Mouse (Mus musculus): ENCODE results near the gene Rufy4. TPM values are rescaled to one million over a fixed set of nuclear protein-coding genes. Genes with fewer than 3 reads are reported as not detected.

The Rufy4 gene
- 0.17 and 0.40 TPM in 2 replicates for polyA plus RNA-seq (2015; fragmentation: Nextera tagmentation; extraction: Ambion mirVana)

GRCm38 (mm10) chr1:74124991-74125552 is at the start of gene Rufy4:
Gene Rufy4 (plus strand): TSS chr1:74125541.
- peak within 1 kb of the TSS; percentile 55 for H3K9ac ChIP-seq
- peak within 1 kb of the TSS; percentile 54 for H3K4me3 ChIP-seq (replicated peaks)
- H3K9me3 ChIP-seq (replicated peaks), result no peaks in the 10 kb centered on the region
- peaks cover 41% of the 10 kb centered on the region for H3K27me3 ChIP-seq
- no peaks in the 10 kb centered on the region for H3K36me3 ChIP-seq
- peak within 1 kb of the TSS; percentile 97 for H3K4me2 ChIP-seq
- peaks cover 33% of the 10 kb centered on the region for H3K4me1 ChIP-seq
- WGBS, result under 1% methylated on average over 12 of the region's 12 CpGs
- H3K27ac ChIP-seq, result no peak within 1 kb of the TSS
- ATAC-seq (replicated peaks; ENCODE audit: low FRiP score), result peak; percentile 31

DNA sequence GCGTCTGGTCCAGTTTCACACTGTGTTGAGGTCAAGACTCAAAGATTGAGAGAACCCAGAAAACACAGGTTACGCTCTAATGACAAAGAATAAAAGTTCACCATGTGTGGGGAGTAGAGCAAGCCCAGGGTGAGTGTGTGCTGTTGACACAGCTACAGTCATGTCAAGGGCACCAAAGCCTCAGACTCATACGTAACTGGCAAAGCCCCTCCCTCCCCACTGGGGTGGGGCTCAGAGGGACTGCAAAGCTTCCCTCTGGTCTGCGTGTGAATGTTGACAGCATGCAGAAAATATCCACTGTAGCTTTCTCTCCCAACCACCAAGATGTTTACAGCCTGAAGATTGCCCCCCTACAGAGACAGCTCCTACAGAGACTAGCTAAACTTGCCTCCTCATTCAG is 49.1 kb upstream of the Rufy4 start:
- Histone ChIP-seq H3K27me3 (no peaks in the 10 kb centered on the region), H3K4me1 (peaks cover 10% of the 10 kb centered on the region), H3K9ac (peak overlapping the region; percentile 21; the same call in 1 of the 2 replicates), H3K27ac (no peak overlapping the region), H3K9me3 (replicated peaks) (no peaks in the 10 kb centered on the region), H3K4me2 (no peak overlapping the region), H3K4me3 (replicated peaks) (no peak overlapping the region), H3K36me3 (no peaks in the 10 kb centered on the region)
- no peak for ATAC-seq (replicated peaks; ENCODE audit: low FRiP score)
- WGBS, result 76% methylated on average over 4 of the region's 4 CpGs

GRCm38 (mm10) chr1:74077353-74077752 is 48.0 kb upstream of the Rufy4 start:
- 2% methylated on average over 2 of the region's 2 CpGs for WGBS

DNA sequence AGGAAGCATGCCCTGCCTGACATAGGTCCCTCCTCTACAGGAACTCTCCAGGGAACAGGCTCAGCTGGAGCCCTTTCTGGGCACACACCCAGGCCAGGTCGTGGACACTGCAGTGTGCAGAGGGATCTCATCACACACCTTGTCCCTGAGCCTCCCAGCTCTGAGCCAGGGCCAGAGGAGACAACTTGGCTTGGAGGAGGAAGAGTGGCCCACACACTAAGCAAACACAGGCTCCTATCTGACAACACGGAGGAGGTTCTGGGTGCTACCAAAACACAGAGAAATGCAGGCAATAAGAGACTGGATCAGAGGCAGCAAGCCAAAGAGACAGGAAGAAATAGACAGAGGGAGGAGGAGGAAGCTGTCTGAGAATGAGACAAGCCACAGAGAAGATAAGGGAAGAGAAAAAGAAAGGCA is 43.8 kb upstream of the Rufy4 start:
- Histone ChIP-seq H3K9me3 (replicated peaks) (no peaks in the 10 kb centered on the region), H3K4me1 (peaks cover 53% of the 10 kb centered on the region), H3K27me3 (no peaks in the 10 kb centered on the region), H3K36me3 (no peaks in the 10 kb centered on the region), H3K4me2 (no peak overlapping the region), H3K4me3 (replicated peaks) (no peak overlapping the region), H3K27ac (peak overlapping the region; percentile 74), H3K9ac (no peak overlapping the region)
- ATAC-seq (replicated peaks; ENCODE audit: low FRiP score), result no peak
- WGBS, result 26% methylated on average over 2 of the region's 2 CpGs

More at GRCm38 (mm10) chr1:74077353-74077752, 48.0 kb upstream of the Rufy4 start:
- no peak overlapping the region for H3K27ac ChIP-seq
- no peak overlapping the region for H3K4me3 ChIP-seq (replicated peaks)
- no peaks in the 10 kb centered on the region for H3K9me3 ChIP-seq (replicated peaks)
- H3K36me3 ChIP-seq, result no peaks in the 10 kb centered on the region
- peaks cover 21% of the 10 kb centered on the region for H3K4me1 ChIP-seq
- H3K4me2 ChIP-seq, result no peak overlapping the region
- no peaks in the 10 kb centered on the region for H3K27me3 ChIP-seq
- no peak for ATAC-seq (replicated peaks; ENCODE audit: low FRiP score)
- H3K9ac ChIP-seq, result no peak overlapping the region

DNA sequence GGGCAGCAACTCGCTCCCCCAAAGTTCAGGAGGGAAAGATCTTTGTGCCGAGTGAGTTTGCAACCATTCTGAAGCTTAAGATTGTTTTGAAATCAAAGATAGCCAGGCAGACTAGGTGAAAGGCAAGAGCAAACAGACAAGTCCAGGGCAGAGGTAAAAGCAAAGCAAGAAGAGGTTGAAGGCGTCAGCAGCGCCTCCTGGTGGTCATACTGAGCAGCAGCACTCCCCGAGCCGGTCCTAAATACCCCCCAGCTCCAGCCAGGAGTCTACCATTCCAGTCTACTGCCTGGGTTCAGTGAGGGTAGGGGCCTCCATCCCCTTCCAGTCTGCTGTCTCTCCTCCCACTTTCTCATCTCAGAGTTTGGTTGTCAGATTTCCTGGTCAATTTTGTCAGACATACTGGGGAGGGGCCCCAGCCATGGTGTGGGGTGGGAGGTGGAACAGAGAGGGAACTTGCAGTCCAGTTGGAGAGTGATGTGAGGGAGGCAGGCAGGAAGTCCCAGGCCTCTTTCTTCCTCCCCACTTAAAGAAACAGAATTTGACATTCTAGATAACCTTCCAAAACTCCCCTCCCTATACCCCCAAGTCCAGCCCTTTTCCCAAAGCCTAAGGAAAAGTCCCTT is 42.4 kb upstream of the Rufy4 start:
- peaks cover 49% of the 10 kb centered on the region for H3K4me1 ChIP-seq
- no peak overlapping the region for H3K4me3 ChIP-seq (replicated peaks)
- no peaks in the 10 kb centered on the region for H3K27me3 ChIP-seq
- no peak overlapping the region for H3K4me2 ChIP-seq
- no peak overlapping the region for H3K9ac ChIP-seq
- ATAC-seq (replicated peaks; ENCODE audit: low FRiP score), result peak; percentile 44
- H3K27ac ChIP-seq, result peak overlapping the region; percentile 74
- WGBS, result 11% methylated on average over 6 of the region's 6 CpGs
- no peaks in the 10 kb centered on the region for H3K9me3 ChIP-seq (replicated peaks)
- H3K36me3 ChIP-seq, result no peaks in the 10 kb centered on the region

DNA sequence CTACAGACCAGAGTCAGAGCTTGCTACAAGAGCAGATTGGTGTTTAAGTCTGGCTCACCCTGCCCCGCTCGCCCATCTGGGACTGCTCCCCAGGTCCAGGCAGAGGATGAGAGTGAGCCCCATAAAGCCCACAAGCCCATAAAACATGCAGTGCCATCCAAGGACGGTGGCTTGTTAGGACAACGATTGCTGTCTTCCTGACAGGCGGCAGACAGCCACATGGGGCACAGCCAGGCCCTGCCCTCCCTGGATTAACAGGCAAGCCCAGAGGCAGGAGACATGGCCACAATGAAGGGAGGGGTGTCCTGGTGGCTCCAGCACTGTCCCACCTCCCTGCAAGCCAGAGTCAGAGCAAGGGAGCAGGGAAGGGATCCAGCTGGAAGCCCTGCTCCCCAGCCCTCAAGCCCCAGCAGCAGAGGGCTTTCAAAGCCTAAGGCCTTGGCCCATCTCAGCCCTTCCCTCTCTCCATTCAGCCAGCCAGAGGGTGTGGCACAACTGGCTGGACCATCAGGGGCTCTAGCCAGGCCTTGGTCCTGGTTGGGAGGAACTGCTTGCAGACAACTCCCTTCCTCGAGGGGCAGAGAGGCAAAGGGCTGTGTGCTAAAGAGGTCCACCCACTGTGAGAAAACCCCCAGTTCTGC is 41.2 kb upstream of the Rufy4 start:
- peak overlapping the region; percentile 74 for H3K27ac ChIP-seq
- H3K4me3 ChIP-seq (replicated peaks), result no peak overlapping the region
- H3K9ac ChIP-seq, result no peak overlapping the region
- WGBS, result 51% methylated on average over 6 of the region's 6 CpGs
- no peaks in the 10 kb centered on the region for H3K9me3 ChIP-seq (replicated peaks)
- peaks cover 51% of the 10 kb centered on the region for H3K4me1 ChIP-seq
- H3K36me3 ChIP-seq, result no peaks in the 10 kb centered on the region
- no peaks in the 10 kb centered on the region for H3K27me3 ChIP-seq
- no peak overlapping the region for H3K4me2 ChIP-seq
- ATAC-seq (replicated peaks; ENCODE audit: low FRiP score), result 0 out of 2 replicates have a peak, but pooled peaks have one; percentile 10

DNA sequence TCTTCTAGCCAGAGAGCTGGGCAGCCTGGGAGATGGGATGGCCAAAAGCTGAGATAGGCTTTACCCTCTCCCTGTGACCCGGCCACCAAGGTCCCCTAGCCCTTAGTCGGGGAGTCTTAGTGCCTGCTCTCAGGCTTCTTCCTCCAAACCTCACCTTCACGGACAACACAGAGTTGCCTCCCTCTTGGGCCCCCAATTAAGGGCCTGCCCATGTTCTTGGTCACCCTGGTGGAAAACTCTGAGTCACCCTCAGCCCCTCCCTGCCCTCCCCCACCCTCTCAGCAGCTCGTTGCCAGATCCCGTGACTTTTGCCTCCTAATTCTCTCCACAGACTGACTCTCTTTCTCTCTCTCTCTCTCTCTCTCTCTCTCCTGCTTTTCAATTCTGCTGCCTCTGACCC is 40.6 kb upstream of the Rufy4 start:
- no peaks in the 10 kb centered on the region for H3K27me3 ChIP-seq
- 28% methylated on average over 5 of the region's 5 CpGs for WGBS
- no peak overlapping the region for H3K4me2 ChIP-seq
- no peak for ATAC-seq (replicated peaks; ENCODE audit: low FRiP score)
- H3K27ac ChIP-seq, result peak overlapping the region; percentile 74
- H3K36me3 ChIP-seq, result no peaks in the 10 kb centered on the region
- peaks cover 54% of the 10 kb centered on the region for H3K4me1 ChIP-seq
- no peak overlapping the region for H3K9ac ChIP-seq
- no peak overlapping the region for H3K4me3 ChIP-seq (replicated peaks)
- no peaks in the 10 kb centered on the region for H3K9me3 ChIP-seq (replicated peaks)

GRCm38 (mm10) chr1:74085566-74085965 is 39.8 kb upstream of the Rufy4 start:
- Histone ChIP-seq H3K27ac (no peak overlapping the region), H3K27me3 (no peaks in the 10 kb centered on the region), H3K9me3 (replicated peaks) (no peaks in the 10 kb centered on the region), H3K4me3 (replicated peaks) (no peak overlapping the region), H3K36me3 (no peaks in the 10 kb centered on the region), H3K9ac (no peak overlapping the region), H3K4me2 (no peak overlapping the region), H3K4me1 (peaks cover 62% of the 10 kb centered on the region)
- ATAC-seq (replicated peaks; ENCODE audit: low FRiP score), result no peak
- WGBS, result 89% methylated on average over 7 of the region's 7 CpGs

GRCm38 (mm10) chr1:74088569-74088968 is 36.8 kb upstream of the Rufy4 start:
- Histone ChIP-seq H3K4me2 (no peak overlapping the region), H3K27me3 (no peaks in the 10 kb centered on the region), H3K27ac (no peak overlapping the region), H3K4me1 (peaks cover 66% of the 10 kb centered on the region), H3K9ac (no peak overlapping the region), H3K4me3 (replicated peaks) (no peak overlapping the region), H3K36me3 (no peaks in the 10 kb centered on the region), H3K9me3 (replicated peaks) (no peaks in the 10 kb centered on the region)
- no peak for ATAC-seq (replicated peaks; ENCODE audit: low FRiP score)
- 90% methylated on average over 1 of the region's 1 CpGs for WGBS

DNA sequence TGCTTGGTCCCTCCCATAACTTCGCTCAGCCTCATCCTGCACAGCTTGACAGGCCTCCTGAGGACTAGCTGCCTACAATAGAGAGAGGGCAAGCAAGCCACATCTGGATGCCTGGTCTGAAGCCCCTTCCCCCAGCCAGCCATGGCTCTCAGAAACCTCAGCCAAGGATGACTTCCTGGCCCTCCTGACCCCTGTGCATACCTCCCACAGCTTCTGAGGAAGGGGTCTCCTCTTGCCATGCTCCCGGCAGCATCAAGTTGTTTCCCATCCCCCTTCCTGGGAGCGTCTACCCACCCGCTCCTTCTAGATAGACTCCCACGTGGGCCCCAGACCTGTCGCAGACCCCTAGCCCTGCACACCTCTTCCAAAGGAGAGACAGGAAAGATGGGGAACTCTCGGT is 35.0 kb upstream of the Rufy4 start:
- H3K4me3 ChIP-seq (replicated peaks), result peak overlapping the region; percentile 37
- 0 out of 2 replicates have a peak, but pooled peaks cover 3% of the 10 kb centered on the region for H3K27me3 ChIP-seq
- H3K36me3 ChIP-seq, result no peaks in the 10 kb centered on the region
- peak overlapping the region; percentile 53 for H3K4me2 ChIP-seq
- H3K4me1 ChIP-seq, result peaks cover 57% of the 10 kb centered on the region
- no peaks in the 10 kb centered on the region for H3K9me3 ChIP-seq (replicated peaks)
- no peak overlapping the region for H3K27ac ChIP-seq
- no peak for ATAC-seq (replicated peaks; ENCODE audit: low FRiP score)
- H3K9ac ChIP-seq, result peak overlapping the region; percentile 29; the same call in 1 of the 2 replicates
- 20% methylated on average over 7 of the region's 7 CpGs for WGBS

DNA sequence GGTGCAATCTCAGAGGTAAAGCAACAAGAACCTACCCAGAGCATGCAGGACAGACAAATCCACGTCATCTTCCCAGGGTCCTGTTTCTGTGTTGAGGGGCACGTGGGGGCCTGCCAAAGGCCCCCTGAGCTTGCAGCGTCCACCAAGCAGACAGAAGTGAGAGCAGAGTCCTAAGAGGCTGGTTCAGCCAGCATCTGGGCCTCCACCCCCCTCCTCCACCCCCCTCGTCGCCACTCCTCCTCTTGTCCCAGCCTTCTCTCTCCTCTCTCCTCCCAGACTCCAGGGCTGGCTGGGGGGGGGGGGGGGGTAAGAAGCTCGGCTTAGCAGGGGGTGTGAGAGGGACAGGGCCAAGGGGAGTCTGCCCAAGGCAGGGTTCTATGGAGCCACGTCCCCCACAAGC is 34.2 kb upstream of the Rufy4 start:
- peak overlapping the region; percentile 37 for H3K4me3 ChIP-seq (replicated peaks)
- H3K27me3 ChIP-seq, result peaks cover 7% of the 10 kb centered on the region; the same call in 1 of the 2 replicates
- H3K36me3 ChIP-seq, result no peaks in the 10 kb centered on the region
- peaks cover 55% of the 10 kb centered on the region for H3K4me1 ChIP-seq
- H3K9ac ChIP-seq, result peak overlapping the region; percentile 29; the same call in 1 of the 2 replicates
- ATAC-seq (replicated peaks; ENCODE audit: low FRiP score), result peak; percentile 38; the same call in 1 of the 2 replicates
- no peaks in the 10 kb centered on the region for H3K9me3 ChIP-seq (replicated peaks)
- 15% methylated on average over 7 of the region's 7 CpGs for WGBS
- H3K27ac ChIP-seq, result peak overlapping the region; percentile 91
- peak overlapping the region; percentile 53 for H3K4me2 ChIP-seq

- H3K4me2 ChIP-seq, result peak overlapping the region; percentile 53
- 0 out of 2 replicates have a peak, but pooled peaks have one; percentile 20 for ATAC-seq (replicated peaks; ENCODE audit: low FRiP score)
- no peak overlapping the region for H3K4me3 ChIP-seq (replicated peaks)
- no peak overlapping the region for H3K9ac ChIP-seq
- peaks cover 61% of the 10 kb centered on the region for H3K4me1 ChIP-seq
- no peaks in the 10 kb centered on the region for H3K36me3 ChIP-seq
- H3K27ac ChIP-seq, result peak overlapping the region; percentile 91
- 31% methylated on average over 6 of the region's 6 CpGs for WGBS
- H3K27me3 ChIP-seq, result peaks cover 12% of the 10 kb centered on the region
- H3K9me3 ChIP-seq (replicated peaks), result no peaks in the 10 kb centered on the region
These were observed 33.6 kb upstream of the Rufy4 start for GRCm38 (mm10) chr1:74091611-74092224.
